Mouse (Mus musculus) cerebellum, adult 11-12 months (tissue): ENCODE measurements around the gene Arid4a.

Source experiments
- DNase-seq: peaks from one replicate; pipeline ENCODE4 v3.0.0; 2022

Arid4a gene

DNA sequence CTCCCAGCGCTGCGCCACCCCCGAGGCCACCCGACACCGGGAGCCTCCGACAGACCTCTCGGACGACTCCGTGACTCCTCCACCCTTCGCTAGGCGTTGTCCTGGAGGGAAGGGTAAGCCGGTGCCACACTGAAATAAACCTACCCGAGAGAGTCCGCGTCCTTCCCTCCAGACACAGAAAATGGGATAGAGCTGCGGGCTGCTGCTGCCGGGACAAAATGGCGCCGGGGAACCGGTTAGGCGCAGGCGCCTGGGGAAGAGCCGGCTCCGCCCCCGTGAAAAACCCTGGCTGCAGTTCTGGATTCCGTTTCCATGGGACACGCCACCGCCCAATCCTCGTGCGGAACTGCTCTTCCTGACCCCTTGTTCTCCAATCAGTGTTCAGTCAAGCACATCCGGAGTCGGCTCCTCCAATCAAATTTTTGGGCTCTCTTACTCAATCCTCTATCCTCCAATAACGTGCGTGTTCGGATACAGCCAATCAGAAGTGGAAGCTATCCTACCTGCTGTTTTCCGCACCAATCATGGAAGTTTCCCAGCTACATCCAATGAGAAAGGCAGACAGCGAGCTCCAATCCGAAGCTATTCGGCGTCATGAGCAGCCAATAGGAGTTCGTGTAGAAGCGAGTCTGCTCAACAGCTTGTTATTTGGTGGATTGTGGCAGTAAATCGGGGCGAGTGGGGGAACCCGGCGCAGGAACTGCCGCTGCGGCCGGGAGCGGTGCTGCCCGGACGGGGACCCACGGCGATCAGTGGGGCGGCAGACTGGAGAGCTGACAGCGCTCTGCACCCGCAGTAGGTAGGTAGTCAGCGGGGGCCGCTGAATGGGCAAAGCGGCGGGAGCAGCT, at the start of gene Arid4a:
Gene Arid4a, plus strand, starts transcription at position 628 of the 848 bp plus-strand sequence.
- DNase-seq, result peak; percentile 99

DNA sequence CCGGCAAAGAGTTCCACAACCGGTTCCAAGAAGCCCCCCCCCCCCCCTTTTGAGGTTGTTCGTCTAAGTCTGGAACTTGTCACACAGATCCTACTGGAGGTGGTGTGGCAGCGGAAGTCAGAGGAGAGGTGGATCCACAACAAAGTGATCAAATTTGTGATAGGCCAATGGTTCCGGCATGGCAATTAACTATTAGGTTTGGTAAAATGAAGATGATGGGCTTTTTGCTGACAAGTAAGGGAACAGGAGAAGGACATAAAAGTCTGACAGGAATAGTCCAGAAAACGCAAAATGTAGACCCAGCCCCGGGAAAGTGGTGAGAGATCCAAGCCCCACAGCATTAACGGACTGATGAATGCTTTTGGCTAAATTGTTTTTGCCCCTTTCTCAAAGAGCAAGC, 48.2 kb upstream of the Arid4a start:
- DNase-seq, result peak; percentile 28

DNA sequence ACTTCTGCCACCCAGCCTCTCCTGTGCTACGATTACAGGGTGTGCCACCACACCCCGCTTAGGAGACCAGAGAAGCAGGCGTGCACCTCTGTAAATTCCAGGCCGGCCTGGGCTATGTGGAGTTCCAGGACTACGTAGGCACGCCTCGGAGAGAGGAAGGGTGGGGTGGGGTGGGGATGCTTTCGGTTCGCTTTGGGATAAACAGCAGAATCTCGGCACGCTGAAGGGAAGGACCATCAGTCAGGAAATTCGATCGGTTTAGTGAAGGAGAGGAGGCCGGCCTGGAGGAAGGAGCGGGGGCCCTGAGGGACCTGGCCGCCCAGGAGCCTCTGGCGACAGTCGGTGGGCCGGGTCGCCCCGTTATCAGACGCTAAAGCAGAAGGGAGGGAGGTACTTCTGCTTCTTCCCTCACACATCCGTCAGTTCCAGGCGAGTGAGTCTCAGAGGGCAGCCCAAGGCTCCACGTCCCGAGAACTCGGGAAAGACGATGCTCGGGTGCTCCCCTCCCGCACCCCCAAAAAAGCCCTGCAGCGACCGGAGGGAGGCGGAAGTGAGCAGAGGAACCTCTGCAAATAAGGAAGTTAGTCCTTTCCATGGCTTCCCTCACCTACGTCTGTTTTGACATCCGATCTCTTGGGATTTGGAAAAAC, 47.5 kb upstream of the Arid4a start:
- DNase-seq, result peak; percentile 85

DNA sequence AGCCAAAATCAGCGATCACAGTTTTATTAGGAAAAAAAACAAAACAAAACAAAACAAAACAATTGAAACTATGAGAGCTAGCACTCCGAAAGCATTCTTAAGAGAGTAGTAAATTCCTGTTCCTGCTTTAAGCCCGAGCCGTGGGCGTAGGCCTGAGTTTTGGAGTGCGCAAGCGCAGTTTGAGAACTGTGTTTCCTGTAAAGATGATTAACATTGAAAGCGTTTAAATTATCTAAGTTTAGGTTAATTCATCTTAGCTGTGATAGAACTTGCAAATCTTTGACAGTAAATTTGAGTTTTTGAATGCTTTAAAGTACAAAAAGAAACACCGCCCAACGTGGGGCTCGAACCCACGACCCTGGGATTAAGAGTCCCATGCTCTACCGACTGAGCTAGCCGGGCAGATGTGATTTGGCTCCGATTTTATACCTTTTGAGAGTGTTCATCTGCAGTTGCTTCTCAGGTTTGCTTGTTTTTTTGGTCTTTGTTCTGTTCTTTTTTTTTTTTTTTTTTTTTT, 46.9 kb upstream of the Arid4a start:
- peak; percentile 82 for DNase-seq

DNA sequence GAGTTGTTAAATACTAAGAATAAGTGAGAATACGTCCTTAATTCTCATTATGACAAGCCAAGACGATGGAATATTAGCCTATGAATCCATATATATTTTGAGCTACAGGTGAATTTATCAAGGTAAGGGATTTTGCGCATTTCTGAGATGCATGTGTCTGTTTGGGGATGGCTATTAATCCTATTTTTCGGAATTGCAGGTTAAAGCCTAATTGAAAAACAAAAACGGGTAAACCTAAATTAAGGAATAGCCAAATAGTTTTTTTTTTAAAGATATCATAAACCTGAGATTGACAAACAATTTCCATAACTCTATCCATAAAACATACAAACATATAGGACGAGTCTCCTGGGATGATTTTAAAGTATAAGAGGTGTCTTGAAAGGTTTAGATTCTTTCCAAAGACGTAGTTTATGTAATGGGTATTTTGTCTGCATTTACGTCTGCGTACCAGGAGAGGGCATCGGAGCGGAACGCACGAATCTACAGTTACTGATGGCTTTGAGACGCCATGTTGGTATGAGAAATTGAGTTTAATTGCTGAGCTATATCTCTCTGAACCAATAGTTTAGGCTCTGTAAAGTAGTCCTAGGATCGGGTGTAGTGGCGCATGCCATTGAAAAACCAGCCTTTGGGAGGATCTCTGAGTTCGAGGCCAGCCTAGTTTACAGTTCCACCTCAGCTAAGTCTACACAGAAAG, 46.2 kb upstream of the Arid4a start:
- peak; percentile 64 for DNase-seq

DNA sequence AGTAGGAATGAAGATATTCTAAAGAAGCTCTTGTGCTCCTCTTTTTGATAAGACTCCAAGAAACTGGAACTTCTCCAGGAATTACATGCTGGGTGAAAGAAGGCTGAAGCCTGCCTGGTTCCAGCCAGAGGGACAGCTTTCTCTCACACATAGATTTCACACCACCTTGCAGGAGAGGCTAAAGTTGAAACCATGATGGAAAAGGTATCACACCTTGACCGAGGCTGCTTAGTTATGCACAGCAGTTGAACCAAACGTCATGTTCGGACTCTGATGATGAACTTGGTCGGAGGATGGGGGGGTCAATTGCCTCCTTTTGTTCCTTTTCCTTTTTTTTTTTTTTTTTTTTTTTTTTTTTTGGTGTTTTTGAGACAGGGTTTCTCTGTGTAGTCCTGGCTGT, 42.0 kb upstream of the Arid4a start:
- DNase-seq, result no peak

DNA sequence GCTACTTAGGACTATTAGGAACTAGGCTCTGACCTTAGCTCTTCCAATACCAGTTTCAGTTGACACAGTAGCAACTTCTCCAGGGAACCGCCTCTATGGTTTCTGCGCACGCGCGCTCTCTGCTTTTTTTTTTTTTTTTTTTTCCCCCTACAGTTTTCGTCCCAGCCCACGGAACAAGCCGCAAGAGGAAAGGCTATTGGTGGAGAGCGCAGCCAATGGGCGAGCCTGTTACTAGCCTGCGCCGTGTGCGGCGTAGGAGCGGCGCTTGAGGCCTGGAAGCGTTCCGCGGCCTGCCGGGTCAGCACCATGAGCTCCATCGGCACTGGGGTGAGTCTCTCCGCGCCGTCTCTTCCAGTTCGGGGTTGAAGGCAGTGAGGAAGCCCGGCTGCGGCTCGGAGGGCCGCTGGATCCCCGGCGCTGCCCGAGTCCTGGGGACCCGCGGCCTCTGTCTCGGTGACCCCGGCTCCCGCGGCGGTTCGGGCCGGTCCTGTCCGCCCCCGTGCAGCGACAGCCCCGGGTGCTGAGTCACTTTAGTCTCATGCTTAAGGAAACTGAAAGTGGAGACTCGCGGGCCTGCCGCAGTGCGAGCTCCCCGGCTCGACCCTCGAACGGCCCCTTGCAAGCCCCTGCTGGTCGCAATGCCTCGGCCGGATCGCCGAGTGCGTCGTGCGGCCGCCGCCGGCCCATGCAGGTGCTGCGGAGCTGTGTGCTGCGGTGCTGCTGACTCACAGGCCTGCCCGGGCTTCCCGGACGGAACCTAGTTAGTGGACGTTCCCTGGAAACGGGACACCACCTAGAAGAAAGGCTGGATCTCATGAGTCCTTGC, 41.1 kb upstream of the Arid4a start, which contains the start of gene Psma3:
Gene Psma3, plus strand, starts transcription at position 181 of the 826 bp plus-strand sequence.
- DNase-seq, result peak; percentile 94

DNA sequence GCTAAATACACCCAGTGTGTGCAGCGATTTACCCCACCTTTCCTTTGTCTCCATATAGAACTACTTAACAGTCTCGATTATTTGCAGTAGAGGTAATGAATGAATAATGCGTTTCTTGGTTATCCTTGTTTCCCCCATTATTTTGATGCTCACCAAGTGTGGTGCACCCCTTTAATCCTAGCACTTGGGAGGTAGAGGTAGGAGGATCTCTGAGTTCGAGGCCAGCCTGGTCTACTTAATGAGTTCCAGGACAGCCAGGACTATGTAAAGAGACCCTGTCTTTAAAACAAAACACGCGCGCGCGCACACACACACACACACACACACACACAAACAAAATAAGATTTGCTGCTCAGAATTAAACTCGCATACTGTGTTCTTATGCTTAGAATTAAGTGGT, 40.4 kb upstream of the Arid4a start:
- DNase-seq, result no peak

DNA sequence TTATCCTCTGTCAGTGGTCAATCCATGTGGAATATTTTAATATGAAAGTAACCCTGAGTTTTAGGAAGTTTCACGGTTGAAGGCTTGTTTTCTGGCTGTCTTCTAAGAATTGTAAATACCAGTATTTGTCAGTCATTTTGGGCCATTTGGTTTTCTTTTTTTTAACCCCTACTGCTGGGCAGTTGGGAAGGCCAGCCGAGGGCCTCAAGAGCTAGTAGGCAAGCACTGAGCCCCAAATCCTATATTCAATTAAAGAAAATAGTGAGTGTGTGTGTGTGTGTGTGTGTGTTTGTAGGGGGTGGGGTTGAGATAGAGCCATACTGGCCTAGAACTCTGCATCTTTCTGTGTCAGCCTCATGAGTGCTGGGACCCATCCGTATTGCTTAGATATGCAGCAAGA, 39.9 kb upstream of the Arid4a start:
- no peak for DNase-seq

DNA sequence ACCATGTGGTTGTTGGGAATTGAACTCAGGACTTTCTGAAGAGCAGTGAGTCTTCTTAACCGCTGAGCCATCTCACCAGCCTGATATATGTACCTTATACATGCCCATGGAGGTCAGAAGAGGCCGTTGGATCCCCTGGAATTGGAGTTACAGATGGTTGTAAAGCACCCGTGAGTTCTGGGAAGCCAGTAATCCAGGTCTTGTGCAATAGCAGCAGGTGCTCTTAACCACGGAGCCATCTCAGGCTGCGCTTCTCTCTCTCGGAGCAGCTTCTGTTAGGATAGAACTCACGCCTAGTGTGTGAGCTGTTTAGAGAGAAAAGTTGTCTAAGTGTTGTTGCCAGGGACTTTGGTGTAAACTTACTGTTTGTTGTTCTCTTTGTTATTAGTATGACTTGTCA, 37.4 kb upstream of the Arid4a start:
- no peak for DNase-seq

DNA sequence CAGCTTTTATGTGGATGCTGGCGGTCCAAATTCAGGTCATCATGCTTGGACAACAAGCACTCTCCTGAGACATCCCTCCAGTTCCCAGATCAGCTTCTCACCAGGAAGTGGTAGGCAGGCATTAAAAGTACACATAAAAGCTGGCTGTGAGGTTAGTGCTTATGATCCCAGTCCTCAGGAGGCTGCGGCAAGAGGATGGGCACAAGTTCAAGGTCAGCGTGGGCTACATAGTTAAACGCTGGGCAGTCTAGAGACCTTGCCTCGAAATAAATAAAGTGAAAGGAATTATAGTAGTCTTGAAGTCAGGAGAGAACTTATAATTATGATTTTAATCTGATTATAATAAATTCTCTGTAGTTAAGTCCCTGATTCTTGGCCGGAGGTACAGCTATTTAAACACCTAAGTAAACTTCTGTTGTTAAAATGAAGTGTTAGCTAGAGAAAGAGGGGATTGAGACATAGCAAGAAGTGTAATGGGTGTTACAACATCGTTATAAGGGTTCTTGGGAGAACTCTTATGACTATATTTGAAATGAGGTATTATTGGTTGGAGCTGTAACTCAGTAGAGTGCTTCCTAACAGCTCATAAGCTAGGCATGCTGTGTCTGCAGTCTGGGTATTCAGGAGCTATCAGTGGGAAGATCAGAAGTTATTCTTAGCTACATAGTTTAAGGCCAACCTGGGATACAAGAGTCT, 30.8 kb upstream of the Arid4a start:
- no peak for DNase-seq

DNA sequence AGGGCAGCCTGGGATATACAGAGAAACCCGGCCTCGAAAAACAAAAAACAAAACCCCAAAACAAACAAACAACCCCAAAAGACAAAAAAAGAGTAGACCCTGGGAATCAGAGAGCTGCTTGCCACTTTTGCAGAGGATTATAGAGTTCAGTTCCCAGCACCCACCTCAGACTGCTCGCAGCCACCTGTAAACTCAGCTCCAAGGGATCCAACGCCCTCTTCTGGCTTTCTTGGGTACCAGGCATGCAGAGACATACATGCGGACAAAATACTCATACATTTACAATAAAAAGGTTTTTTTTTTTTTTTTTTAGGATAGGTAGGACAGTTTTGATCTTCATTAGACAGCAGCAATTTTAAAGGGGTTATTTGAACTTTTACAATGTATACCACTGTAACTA, 18.6 kb upstream of the Arid4a start:
- DNase-seq, result no peak

DNA sequence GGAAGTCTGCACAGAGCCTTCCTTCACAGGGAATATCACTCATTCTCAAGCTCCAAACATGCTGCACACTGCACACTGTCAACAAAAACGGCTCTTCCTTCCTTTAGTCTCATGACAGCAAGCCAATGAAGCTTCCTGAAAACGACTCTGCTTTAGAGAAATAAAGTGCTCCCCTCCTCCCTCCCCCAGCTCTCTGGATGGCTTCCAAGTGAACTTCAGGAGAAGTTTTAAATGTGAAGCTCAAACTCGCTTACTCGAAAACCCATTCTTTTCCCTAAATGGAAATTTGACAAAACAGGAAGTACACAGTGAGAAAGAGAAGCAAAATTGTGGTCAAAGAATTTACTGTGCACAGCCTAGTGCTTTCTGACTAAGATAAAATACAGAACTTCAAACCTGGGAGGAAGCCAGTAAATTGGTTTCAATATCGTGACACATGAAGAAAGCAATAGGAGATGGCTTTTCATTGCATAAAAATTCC, 16.3 kb upstream of the Arid4a start:
- DNase-seq, result no peak

DNA sequence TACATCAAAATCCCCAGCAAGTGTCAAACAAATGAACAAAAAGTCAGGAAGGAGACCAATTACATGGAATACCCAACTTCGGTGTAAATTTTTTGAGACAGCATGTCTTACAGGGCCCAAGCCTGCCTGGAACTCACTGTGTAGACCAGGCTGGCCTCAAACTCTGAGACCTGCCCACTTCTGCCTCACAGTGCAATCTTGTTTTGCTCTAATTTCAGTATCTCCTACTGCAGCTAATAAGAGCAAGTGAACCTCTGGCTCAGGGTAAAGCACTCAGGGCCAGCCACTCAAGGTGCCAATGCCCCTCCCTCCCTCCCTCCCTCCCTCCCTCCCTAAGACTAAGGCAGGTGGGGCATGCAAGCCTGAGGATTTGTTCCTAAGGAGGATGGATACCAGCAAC, 15.4 kb upstream of the Arid4a start:
- no peak for DNase-seq

DNA sequence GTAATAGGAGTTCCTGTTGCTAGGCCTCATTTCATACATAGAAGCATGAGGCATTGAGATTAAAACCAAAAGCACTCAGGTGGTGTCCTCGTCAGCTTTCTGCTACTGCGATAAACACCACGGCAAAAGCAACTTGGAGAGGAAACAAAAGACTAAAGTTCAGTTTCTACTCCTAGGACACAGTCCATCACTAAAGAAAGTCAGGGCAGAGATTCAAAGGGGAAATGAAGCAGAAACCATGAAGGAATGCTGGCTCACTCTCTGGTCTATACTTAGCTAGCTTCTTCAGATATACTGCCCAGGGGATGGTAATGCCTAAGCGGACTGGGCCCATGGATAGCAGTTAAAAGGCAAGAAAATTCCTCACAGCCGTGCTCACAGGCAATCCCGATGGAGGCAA, 14.3 kb upstream of the Arid4a start:
- DNase-seq, result no peak

DNA sequence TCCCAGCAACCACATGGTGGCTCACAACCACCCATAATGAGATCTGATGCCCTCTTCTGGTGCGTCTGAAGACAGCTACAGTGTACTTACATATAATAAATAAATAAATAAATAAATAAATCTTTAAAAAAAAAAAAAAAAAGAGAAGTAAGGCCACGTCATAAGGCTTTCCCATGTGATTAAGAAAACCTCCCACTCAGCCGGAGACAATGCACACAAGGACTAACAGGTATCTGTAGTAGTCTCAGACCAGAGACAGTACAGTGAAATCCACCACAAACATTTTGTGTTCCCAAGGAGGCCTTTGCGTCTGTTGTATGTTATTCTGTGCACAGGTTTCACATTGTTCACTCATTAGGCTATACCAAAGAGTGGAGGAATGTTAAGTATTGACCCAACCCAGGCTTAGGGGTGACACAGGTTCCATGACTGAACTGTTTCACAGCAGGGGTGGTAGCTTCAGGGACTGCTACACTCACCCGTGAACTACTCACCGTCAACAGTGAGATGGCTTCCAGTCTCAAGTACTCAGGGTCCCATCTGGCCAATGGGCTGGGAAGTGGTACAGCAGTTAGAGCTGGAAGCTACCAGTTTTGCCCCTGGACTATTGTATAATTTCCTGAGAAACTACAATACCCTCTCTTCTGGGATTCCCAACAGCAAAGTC, 11.9 kb upstream of the Arid4a start:
- no peak for DNase-seq

DNA sequence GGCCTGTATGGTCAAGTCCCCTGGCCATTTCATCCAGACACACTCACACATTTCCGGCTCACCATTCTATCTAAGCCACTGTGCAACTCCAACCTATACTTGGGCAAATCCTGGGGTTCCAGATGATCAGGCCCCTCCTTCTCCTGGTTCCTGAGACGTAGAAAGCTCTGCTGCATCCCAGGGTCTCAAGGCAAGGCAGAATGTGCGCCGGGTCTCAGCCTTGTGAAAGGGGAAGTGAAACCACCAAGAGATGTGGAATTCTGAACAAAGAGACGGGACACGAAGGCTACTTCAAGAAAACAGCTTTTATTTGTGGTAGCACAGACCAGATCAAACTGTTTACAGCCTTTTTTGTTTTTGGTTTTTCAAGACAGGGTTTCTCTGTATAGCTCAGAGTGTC, 9.6 kb upstream of the Arid4a start:
- DNase-seq, result no peak

DNA sequence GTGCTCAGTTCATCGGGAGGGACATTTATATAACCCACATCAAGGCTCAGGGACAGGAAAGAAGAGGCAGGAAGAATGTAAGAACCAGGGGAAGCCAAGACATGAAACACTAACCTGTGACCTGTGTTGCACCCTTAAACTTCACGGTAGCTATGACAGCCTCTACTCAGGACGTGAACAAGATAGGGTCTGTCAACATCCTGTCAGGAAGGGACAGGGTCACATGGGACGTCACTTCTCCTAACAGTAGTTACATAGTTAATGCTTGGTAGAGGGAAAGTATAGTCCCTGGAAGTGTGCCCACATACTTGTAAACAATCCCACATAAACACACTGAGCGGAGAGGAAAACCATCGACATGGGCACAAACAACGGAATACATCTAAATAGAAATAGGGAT, 8.9 kb upstream of the Arid4a start:
- no peak for DNase-seq

DNA sequence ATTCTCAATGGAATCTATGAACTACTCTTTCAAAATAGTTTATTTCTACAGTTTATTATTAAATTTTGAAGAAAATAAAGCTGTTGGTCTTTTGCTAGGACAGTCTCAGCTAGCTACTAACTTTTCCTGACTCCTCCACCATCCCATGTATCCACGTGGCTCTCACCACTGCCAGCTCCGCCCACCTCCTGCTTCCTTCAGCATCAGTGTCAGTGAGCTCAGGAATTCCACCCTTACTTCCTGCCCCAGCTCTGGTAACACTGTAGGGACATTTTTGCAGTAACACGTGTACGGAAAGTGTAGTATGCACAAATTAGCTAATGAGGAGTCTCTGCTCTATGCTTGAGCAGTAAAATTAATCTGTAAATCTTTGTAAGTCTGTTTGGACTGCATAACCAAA, 6.0 kb upstream of the Arid4a start:
- DNase-seq, result no peak

DNA sequence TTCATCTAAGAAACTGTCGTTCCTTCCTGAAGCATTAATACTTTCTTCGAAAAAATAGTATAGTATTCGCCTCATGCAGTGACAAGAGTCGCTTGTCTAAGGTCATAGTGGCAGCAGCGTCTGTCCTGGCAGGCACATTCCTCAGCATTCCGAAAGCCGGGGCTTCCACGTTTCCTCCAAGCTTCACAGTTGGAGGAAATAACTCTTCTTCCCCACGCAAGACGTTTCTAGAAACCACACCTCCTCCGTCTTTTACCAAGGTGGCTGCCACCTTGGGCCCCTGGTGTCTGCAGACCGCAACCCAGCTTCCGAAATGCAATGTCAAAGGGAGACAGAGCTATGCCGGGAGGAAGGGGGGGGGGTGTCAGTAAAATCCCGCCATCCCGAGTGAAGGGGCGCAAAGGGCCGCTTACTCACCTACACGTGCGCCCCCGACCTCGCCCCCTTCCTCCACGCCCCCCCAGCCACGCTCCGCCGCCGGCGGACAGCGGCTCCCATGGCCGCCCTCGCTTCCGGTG, 886 bp upstream of the Arid4a start:
- no peak for DNase-seq

DNA sequence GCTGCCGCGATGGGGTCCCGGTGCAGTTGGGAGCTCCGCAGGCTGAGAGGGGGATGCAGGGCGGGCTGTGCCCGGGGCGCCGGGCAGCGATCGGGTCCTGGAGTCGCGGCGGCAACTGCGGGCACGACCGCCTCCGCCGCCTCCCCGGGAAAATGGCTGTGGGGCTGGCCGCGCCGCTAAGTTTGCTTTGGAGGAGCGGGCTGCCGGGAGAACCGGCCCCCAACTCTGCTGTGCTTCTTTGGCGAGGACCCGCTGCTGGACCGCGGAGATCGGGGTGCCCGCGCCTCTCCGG, 367 bp downstream of the Arid4a start:
- peak; percentile 52 for DNase-seq
